Mouse (Mus musculus) liver, embryonic 14.5 days (tissue): ENCODE data around the gene Zcchc9. TPM values are rescaled to one million over a fixed set of nuclear protein-coding genes. Genes with fewer than 3 reads are reported as not detected.
"Not testable (repeated sequence)": the region's sequence is repeated elsewhere in the genome, so short reads cannot be mapped to it uniquely, and the experiment has no call there.

Source experiments
- ATAC-seq: fragments of 200-750 bp; cut with Nextera tagmentation; 2 replicates; pipeline ENCODE4 v1.8.0; 2017; ENCODE audit warnings: moderate number of reproducible peaks, mild to moderate bottlenecking, moderate library complexity; ENCODE audit not compliant: insufficient read depth
- DNase-seq, 3 experiments: peaks; one replicate each; pipeline ENCODE4 v3.0.0-alpha.2; 2012 to 2013; ENCODE audit warnings: low read depth in 3 of 3, low spot score in 3 of 3
- H3K27ac ChIP-seq: fragments of 300-500 bp; sonication (generic); 2 replicates; pipeline ENCODE4 v1.5.1; 2014; ENCODE audit warnings: moderate library complexity, mild to moderate bottlenecking, control low read depth, inconsistent platforms
- H3K27me3 ChIP-seq: fragments of 300-500 bp; sonication (generic); 2 replicates; pipeline ENCODE4 v1.6.1; 2014; ENCODE audit warnings: mild to moderate bottlenecking, low read length, moderate library complexity; ENCODE audit not compliant: control insufficient read depth, insufficient read depth
- H3K36me3 ChIP-seq: fragments of 300-500 bp; sonication (generic); replicated peaks from 2 replicates; pipeline ENCODE4 v1.6.1; 2014; ENCODE audit warnings: low read depth; ENCODE audit not compliant: control insufficient read depth, insufficient read depth
- H3K4me1 ChIP-seq, 2 experiments: fragments of 200-500 bp in 1 of 2; fragments of 300-500 bp in 1 of 2; sonication (generic) in 1 of 2; replicated peaks; 2 replicates each; pipeline ENCODE4 v1.6.1; 2012 to 2014; ENCODE audit warnings: antibody characterized with exemption in 1 of 2, inconsistent platforms in 1 of 2, low read length in 1 of 2; ENCODE audit not compliant: control insufficient read depth in 2 of 2, insufficient read depth in 2 of 2
- H3K4me2 ChIP-seq: fragments of 300-500 bp; sonication (generic); 2 replicates; pipeline ENCODE4 v1.6.1; 2014; ENCODE audit warnings: low read depth, mild to moderate bottlenecking, control low read depth, moderate library complexity
- H3K4me3 ChIP-seq, 2 experiments: fragments of 200-500 bp in 1 of 2; fragments of 300-500 bp in 1 of 2; sonication (generic) in 1 of 2; 2 replicates each; pipeline ENCODE4 v1.5.1; 2012 to 2014; ENCODE audit warnings: low read depth in 2 of 2, low read length in 2 of 2, mild to moderate bottlenecking in 2 of 2, control low read depth in 1 of 2, inconsistent platforms in 1 of 2, moderate library complexity in 1 of 2; ENCODE audit not compliant: insufficient read depth in 1 of 2
- H3K9ac ChIP-seq: fragments of 300-500 bp; sonication (generic); replicated peaks from 2 replicates; pipeline ENCODE4 v1.6.1; 2014; ENCODE audit warnings: mild to moderate bottlenecking, control low read depth, moderate library complexity
- H3K9me3 ChIP-seq: fragments of 300-500 bp; sonication (generic); 2 replicates; pipeline ENCODE4 v1.6.1; 2016; ENCODE audit warnings: low read length, mixed read lengths; ENCODE audit not compliant: control insufficient read depth
- CTCF ChIP-seq: IDR thresholded peaks from 2 replicates; pipeline ENCODE4 v1.5.1; 2016; ENCODE audit warnings: antibody characterized with exemption, low read depth, control low read depth
- EP300 ChIP-seq: IDR thresholded peaks from 2 replicates; pipeline ENCODE4 v1.6.1; 2016; ENCODE audit warnings: antibody characterized with exemption, low read depth
- WGBS: fragments of 180-500 bp; shearing (Covaris S2); extraction: QIAGEN DNeasy Blood & Tissue Kit; methylation state at CpG from one replicate; pipeline ENCODE4 v1.1.7; 2014; ENCODE audit not compliant: insufficient replicate concordance; 5-methylcytosine and 5-hydroxymethylcytosine counted together
- polyA plus RNA-seq, 2 experiments: library from polyadenylated mRNA; depleted of rRNA in 1 of 2; stranded (reverse) in 1 of 2; unstranded in 1 of 2; fragments of >200 nt; fragmentation: Nextera tagmentation in 1 of 2; extraction: Ambion mirVana in 1 of 2; gene quantifications; 2 replicates each; pipeline versions ENCODE4 v1.2.1 to v1.2.3; 2012 to 2014

The Zcchc9 gene
- polyA plus RNA-seq, 2 experiments: 6.5 to 13.9 TPM

DNA sequence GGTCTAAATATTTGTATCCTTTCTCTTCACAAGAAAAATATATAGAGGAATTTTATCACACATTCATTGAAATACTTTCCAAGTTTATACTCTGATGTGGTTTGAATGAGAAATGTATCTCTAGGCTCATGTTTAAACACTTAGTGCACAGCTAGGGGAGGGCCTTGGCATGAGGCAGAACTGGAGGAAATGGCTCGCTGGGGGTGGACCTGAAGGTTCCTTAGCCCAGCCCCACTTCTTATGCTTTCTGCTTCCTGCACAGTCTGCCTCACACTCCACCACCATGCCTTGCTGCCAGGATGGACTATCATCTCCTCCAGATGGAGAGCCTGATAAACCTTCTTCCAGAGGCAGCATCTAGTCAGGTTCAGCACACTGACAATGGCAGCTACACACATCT, 15.5 kb downstream of the Zcchc9 start:
- DNase-seq (no peak), ATAC-seq (no peak)
- Histone ChIP-seq H3K4me1 (no peaks in the 10 kb centered on the region), H3K9ac (no peak overlapping the region), H3K36me3 (peaks cover 3% of the 10 kb centered on the region), H3K27me3 (no peaks in the 10 kb centered on the region), H3K4me2 (no peak overlapping the region), H3K4me3 (no peak overlapping the region), H3K27ac (no peak overlapping the region), H3K9me3 (no peaks in the 10 kb centered on the region)
- TF ChIP-seq EP300 (no peak), CTCF (no peak)
- 35% methylated on average over 1 of the region's 1 CpGs for WGBS

DNA sequence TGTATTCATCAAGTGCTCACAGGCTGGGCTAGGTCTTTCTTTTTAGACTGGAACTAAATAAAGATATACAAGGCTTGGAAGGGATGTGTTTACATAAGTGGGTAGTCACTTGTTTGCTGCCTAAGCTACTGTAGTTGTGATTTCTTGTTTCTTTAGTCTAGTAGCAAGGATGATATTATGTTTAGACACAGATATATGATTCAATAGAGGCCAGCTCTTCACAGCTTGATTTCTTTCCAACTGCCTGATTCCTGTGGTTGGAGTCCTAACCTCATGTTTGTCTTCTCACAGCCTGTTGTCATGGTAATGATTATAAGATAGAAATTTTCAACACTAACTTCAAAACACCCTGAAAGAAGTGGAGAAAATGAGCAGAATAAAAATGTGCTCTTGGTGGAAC, 27.6 kb downstream of the Zcchc9 start:
- H3K27me3 ChIP-seq: no peaks in the 10 kb centered on the region
- ATAC-seq: no peak

DNA sequence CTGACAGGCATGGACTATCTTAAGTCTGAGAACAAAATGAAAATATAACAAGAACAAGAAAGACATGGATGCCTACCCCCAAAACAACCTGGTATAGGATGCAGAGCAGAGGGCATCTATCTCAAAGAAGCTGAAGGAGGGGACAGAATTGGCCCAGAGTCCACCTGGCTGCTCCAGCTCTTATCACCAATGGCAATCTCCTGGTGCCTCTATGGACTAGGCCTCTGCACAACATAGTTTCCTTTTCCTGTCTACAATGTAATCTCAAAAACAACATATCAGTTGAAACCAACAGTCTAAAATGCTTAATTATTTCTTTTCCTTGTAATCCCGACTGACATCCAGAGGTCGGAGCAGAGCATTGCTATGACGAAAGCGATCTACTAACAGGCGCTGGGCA, 29.4 kb downstream of the Zcchc9 start:
- Histone ChIP-seq H3K9me3 (no peaks in the 10 kb centered on the region), H3K27ac (no peak overlapping the region), H3K4me1 (no peaks in the 10 kb centered on the region), H3K36me3 (no peaks in the 10 kb centered on the region), H3K4me3 (no peak overlapping the region), H3K27me3 (no peaks in the 10 kb centered on the region), H3K9ac (no peak overlapping the region), H3K4me2 (no peak overlapping the region)
- ATAC-seq: no peak
- DNase-seq: no peak
- 77% methylated on average over 5 of the region's 5 CpGs for WGBS
- TF ChIP-seq CTCF (no peak), EP300 (no peak)

More for the DNA sequence above, 27.6 kb downstream of the Zcchc9 start:
- H3K4me3 ChIP-seq: no peak overlapping the region
- H3K4me2 ChIP-seq: no peak overlapping the region
- no peak for DNase-seq
- no peaks in the 10 kb centered on the region for H3K9me3 ChIP-seq
- no peak for TF ChIP-seq CTCF
- no peak for TF ChIP-seq EP300
- no peak overlapping the region for H3K27ac ChIP-seq
- H3K36me3 ChIP-seq: no peaks in the 10 kb centered on the region
- H3K9ac ChIP-seq: no peak overlapping the region
- no peaks in the 10 kb centered on the region for H3K4me1 ChIP-seq

DNA sequence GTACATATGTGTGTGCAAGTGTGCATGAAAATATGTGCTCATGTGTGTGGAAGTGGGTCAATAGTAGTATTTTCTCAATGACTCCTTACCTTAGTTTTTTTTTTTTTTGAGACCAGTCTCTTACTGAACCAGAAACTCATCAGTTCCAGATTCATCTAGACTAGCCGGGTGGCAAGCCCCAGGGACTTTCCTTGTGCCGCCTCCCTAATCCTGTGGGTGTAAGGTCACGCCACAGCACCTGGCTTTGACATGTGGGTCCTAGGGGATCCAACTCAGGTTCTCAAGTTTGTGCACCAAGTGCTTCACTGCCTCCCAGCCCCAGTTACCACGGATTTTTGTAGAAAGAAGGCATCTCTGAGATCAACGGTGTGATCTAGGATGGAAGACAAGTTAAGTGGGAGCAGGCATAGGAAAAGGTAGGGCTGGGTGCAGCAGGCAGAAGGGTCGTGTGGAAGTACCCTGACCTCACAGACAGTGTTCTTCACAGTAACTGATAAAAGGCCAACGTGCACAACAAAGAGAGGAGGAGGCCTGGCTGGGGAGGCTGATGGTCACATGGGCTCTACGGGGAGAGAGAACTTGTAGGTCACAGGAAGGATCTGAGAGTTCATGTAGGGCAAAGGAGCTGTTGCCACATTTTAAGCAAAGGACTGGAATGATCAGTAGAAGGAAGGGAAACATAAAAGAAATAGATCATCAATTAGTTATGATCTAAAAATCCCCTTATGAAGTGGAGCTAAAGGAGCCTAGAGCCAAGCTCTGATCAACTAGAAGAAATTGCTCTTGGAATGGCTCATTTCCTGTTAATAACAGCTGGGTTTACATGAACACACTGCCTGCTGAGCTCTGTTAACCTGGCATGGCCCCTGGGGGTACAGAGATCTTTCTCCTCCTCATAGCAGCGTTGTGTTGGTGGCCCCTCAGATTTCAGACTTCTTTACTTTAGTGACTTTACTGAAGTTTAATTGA, 38.5 kb downstream of the Zcchc9 start:
- no peak for DNase-seq

DNA sequence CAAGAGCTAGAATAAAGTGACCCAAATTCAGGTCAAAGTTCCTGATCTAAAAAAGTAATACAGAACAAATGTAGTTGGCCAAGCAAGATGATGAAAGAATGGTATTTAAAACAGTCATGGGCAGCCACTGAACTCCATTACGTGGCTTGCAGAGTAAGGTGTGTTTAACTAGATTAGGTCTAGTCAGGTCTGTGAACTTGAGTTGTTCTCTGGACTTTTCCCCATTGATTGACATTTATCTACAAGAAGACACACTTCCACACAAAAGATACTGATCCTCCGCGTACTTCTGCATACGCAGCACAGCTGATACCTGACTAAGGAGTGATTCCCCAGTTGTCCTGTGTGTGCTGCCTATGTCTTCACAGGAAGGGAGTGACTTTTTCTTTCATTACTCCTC, 41.9 kb downstream of the Zcchc9 start:
- 39% methylated on average over 4 of the region's 4 CpGs for WGBS

More for the DNA sequence above, 38.5 kb downstream of the Zcchc9 start:
- Histone ChIP-seq H3K4me2 (no peak overlapping the region), H3K9me3 (no peaks in the 10 kb centered on the region), H3K9ac (no peak overlapping the region), H3K4me1 (no peaks in the 10 kb centered on the region), H3K4me3 (no peak overlapping the region), H3K36me3 (no peaks in the 10 kb centered on the region), H3K27ac (no peak overlapping the region), H3K27me3 (no peaks in the 10 kb centered on the region)
- no peak for TF ChIP-seq EP300
- TF ChIP-seq CTCF: no peak
- ATAC-seq: no peak
- WGBS: 47% methylated on average over 9 of the region's 9 CpGs

DNA sequence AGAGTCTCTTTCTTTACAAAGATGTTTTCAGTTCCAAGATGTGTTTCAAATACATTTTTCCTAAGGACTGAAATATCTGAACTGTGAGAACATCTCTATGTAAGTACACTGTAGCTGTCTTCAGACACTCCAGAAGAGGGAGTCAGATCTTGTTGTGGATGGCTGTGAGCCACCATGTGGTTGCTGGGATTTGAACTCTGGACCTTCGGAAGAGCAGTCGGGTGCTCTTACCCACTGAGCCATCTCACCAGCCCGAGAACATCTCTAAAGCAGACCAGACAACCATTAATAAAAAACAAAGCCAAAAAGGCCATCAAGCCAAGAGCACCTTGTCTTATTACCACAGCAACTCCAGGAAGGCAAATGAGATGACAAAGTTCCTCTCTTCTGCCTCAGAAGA, 43.9 kb downstream of the Zcchc9 start:
- WGBS: 66% methylated on average over 3 of the region's 3 CpGs
- not testable (repeated sequence) for H3K4me2 ChIP-seq, H3K36me3 ChIP-seq, H3K27me3 ChIP-seq, H3K4me1 ChIP-seq, ATAC-seq, H3K4me3 ChIP-seq, H3K9ac ChIP-seq, DNase-seq, H3K9me3 ChIP-seq, H3K27ac ChIP-seq

More for the DNA sequence above, 41.9 kb downstream of the Zcchc9 start:
- Histone ChIP-seq H3K36me3 (no peaks in the 10 kb centered on the region), H3K27ac (no peak overlapping the region), H3K27me3 (no peaks in the 10 kb centered on the region), H3K4me1 (no peaks in the 10 kb centered on the region), H3K4me3 (no peak overlapping the region), H3K9me3 (no peaks in the 10 kb centered on the region), H3K9ac (no peak overlapping the region), H3K4me2 (no peak overlapping the region)
- TF ChIP-seq EP300 (no peak), CTCF (no peak)
- ATAC-seq (no peak), DNase-seq (no peak)
